Mouse (Mus musculus) lung, postnatal 0 days (tissue): Measurements from ENCODE around the gene Hspg2.

Source experiments
- CTCF ChIP-seq: IDR thresholded peaks from 2 replicates; pipeline ENCODE4 v1.5.1; 2016; ENCODE audit warnings: antibody characterized with exemption, mild to moderate bottlenecking
- EP300 ChIP-seq: IDR thresholded peaks from 2 replicates; pipeline ENCODE4 v1.6.1; 2016; ENCODE audit warnings: antibody characterized with exemption, mild to moderate bottlenecking, control low read depth

DNA sequence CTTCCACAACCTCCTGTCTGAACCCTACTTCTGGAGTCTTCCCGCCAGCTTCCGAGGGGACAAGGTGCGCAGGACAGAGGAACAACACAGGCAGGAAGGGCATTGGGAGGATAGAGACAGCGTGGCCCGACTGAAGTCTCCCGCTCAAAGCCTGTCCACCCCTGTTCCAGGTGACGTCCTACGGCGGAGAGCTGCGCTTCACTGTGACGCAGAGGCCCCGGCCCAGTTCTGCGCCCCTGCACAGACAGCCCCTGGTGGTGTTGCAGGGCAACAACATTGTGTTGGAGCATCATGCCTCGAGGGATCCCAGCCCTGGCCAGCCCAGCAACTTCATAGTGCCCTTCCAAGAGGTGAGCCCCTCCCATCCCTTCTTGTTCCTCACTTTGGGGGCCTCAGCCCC lies 50.2 kb downstream of the Hspg2 start:
- TF ChIP-seq CTCF, result no peak; the same call in 1 of the 2 replicates
- no peak for TF ChIP-seq EP300
